Comparison of ENCODE assay signal across 14 mouse cellular contexts in genomic region chr6:55920866-55921630, GRCm38 (mm10).
A peak's percentile ranks its signal among the peaks of the same experiment; 100 is the strongest.
DNase-seq lines count a peak whose midpoint lies in the region; ATAC-seq and TF ChIP-seq lines count a peak whose summit lies in the region.
"Had no signal": no experiment of that assay in that cellular context is flagged by ENCODE, and none has a peak within 500 bp of the region (broad histone marks: within the 10 kb centered on the region; RNA-seq: fewer than 3 reads in every experiment).

No protein-coding gene starts in this region.

- H3K27me3 ChIP-seq in forebrain, embryonic 13.5 days: no peaks in the 10 kb centered on the region
- no peaks in the 10 kb centered on the region for H3K27me3 ChIP-seq in neural tube, embryonic 14.5 days (ENCODE audit: control insufficient read depth, insufficient read depth, low read length)
- H3K27me3 ChIP-seq in liver, embryonic 11.5 days (replicated peaks; ENCODE audit: control insufficient read depth, insufficient read depth, low read length): no peaks in the 10 kb centered on the region
- H3K27me3 ChIP-seq: liver, embryonic 15.5 days; megakaryocyte, embryonic 14.5 days had no signal

- peaks cover 19% of the 10 kb centered on the region for H3K4me1 ChIP-seq in forebrain, embryonic 13.5 days
- H3K4me1 ChIP-seq in neural tube, embryonic 14.5 days (ENCODE audit: control insufficient read depth, insufficient read depth, low read length): peaks cover 5% of the 10 kb centered on the region
- no peaks in the 10 kb centered on the region for H3K4me1 ChIP-seq in liver, embryonic 11.5 days (replicated peaks; ENCODE audit: control insufficient read depth, insufficient read depth, low read length)
- H3K4me1 ChIP-seq: liver, embryonic 15.5 days; megakaryocyte, embryonic 14.5 days had no signal

- H3K27ac ChIP-seq in forebrain, embryonic 13.5 days: peak overlapping the region; percentile 94
- peak overlapping the region; percentile 71; the same call in 1 of the 2 replicates for H3K27ac ChIP-seq in layer of hippocampus, adult 2 months
- peak overlapping the region; percentile 83 for H3K27ac ChIP-seq in neural tube, embryonic 14.5 days (ENCODE audit: low read depth, low read length)
- H3K27ac ChIP-seq in liver, embryonic 11.5 days (ENCODE audit: low read depth, low read length): no peak overlapping the region
- H3K27ac ChIP-seq: liver, embryonic 15.5 days had no signal

- no peak overlapping the region for H3K9ac ChIP-seq in forebrain, embryonic 13.5 days
- H3K9ac ChIP-seq in neural tube, embryonic 14.5 days (replicated peaks; ENCODE audit: low read depth, low read length): no peak overlapping the region
- H3K9ac ChIP-seq in liver, embryonic 11.5 days (ENCODE audit: low read depth, low read length): no peak overlapping the region
- H3K9ac ChIP-seq: liver, embryonic 15.5 days had no signal

- H3K9me3 ChIP-seq in forebrain, embryonic 13.5 days (replicated peaks): no peaks in the 10 kb centered on the region
- no peaks in the 10 kb centered on the region for H3K9me3 ChIP-seq in neural tube, embryonic 14.5 days (ENCODE audit: control insufficient read depth, low read length)
- H3K9me3 ChIP-seq in liver, embryonic 11.5 days (ENCODE audit: control insufficient read depth, low read length): no peaks in the 10 kb centered on the region
- H3K9me3 ChIP-seq: liver, embryonic 15.5 days; megakaryocyte, embryonic 14.5 days had no signal

- peak; percentile 87 for ATAC-seq in forebrain, embryonic 13.5 days
- ATAC-seq in neural tube, embryonic 14.5 days (ENCODE audit: low read depth): peak; percentile 81
- ATAC-seq in liver, embryonic 11.5 days (replicated peaks; ENCODE audit: low FRiP score): no peak

- WGBS in forebrain, embryonic 13.5 days: 55% methylated on average over 4 of the region's 4 CpGs
- WGBS in neural tube, embryonic 14.5 days: 56% methylated on average over 4 of the region's 4 CpGs
- WGBS in liver, embryonic 11.5 days: 66% methylated on average over 4 of the region's 4 CpGs

- H3K36me3 ChIP-seq in forebrain, embryonic 13.5 days (ENCODE audit: poor library complexity, severe bottlenecking): no peaks in the 10 kb centered on the region
- H3K36me3 ChIP-seq in neural tube, embryonic 14.5 days (ENCODE audit: control insufficient read depth, insufficient read depth, low read length): no peaks in the 10 kb centered on the region
- H3K36me3 ChIP-seq in liver, embryonic 11.5 days (ENCODE audit: control insufficient read depth, insufficient read depth, low read length): no peaks in the 10 kb centered on the region
- H3K36me3 ChIP-seq: liver, embryonic 15.5 days had no signal

- peak; percentile 59 for DNase-seq in left cerebral cortex, postnatal 4 days
- no peak for DNase-seq in left cerebral cortex, postnatal 14 days (ENCODE audit: low spot score in 2 of 2)
- DNase-seq in layer of hippocampus, adult 2 months (ENCODE audit: low spot score in 2 of 2): peak; percentile 29 to 32
- DNase-seq in Muller cell, postnatal 12 days (ENCODE audit: inconsistent ontology term): no peak
- no peak for DNase-seq in liver, embryonic 11.5 days (ENCODE audit: low spot score)
- no peak for DNase-seq in liver
- DNase-seq: adrenal gland, postnatal 10 days; heart, adult 18-20 months; thymus, postnatal 4 days had no signal

- H3K4me3 ChIP-seq in forebrain, embryonic 13.5 days: no peak overlapping the region
- H3K4me3 ChIP-seq in layer of hippocampus, adult 2 months: no peak overlapping the region
- no peak overlapping the region for H3K4me3 ChIP-seq in neural tube, embryonic 14.5 days (ENCODE audit: low read depth, low read length)
- H3K4me3 ChIP-seq in liver, embryonic 11.5 days (ENCODE audit: low read depth, low read length): no peak overlapping the region
- H3K4me3 ChIP-seq: erythroblast, embryonic 14.5 days; liver, embryonic 15.5 days; megakaryocyte, embryonic 14.5 days had no signal

- no peak for TF ChIP-seq CTCF in layer of hippocampus, adult 2 months (conservative IDR thresholded peaks at IDR 0.05)

- H3K4me2 ChIP-seq in forebrain, embryonic 13.5 days: peak overlapping the region; percentile 30
- no peak overlapping the region for H3K4me2 ChIP-seq in neural tube, embryonic 14.5 days (ENCODE audit: low read depth, low read length)
- no peak overlapping the region for H3K4me2 ChIP-seq in liver, embryonic 11.5 days
- H3K4me2 ChIP-seq: liver, embryonic 15.5 days had no signal

- intact Hi-C loops in left cerebral cortex, postnatal 4 days (cut with DNase I): loop anchor here (10.0 kb wide), 1 partner anchor 86 kb away; the partner anchor contains the start of gene Itprid1
- intact Hi-C loops in left cerebral cortex, postnatal 14 days (cut with DNase I): no loop called here

Comparison
In these comparisons a context has a peak if more than half of its experiments do, and no peak if none do; other contexts are left out.
1. DNase-seq: peak in left cerebral cortex, postnatal 4 days (single experiment) and layer of hippocampus, adult 2 months (2 of 2); none in left cerebral cortex, postnatal 14 days (0 of 2), Muller cell, postnatal 12 days (single experiment), liver, embryonic 11.5 days (single experiment) and liver (single experiment).